Mouse (Mus musculus): ENCODE measurements around the gene Tspoap1.

DNA sequence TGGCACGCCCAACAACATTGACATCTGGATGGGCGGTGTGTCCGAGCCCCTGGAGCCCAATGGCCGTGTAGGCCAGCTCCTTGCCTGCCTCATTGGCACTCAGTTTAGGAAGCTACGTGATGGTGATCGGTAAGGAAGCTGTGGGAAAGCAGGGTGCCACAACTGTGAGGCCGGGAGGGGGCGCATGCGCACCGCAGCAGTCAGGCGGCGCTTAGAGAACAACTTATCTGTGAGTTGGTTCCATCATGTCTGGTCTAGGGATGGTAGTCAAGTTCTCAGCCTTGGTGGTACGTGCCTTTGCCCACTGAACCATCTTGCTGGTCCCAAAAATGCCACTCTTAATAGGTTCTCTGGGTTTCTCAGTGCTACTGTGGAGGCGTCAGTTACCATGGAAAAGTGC, 42.3 kb downstream of the Tspoap1 start:
- no peak for TF ChIP-seq POLR2A (IDR thresholded peaks at IDR 0.05; ENCODE audit: control insufficient read depth, low read depth, low read length)
- TF ChIP-seq CTCF (IDR thresholded peaks at IDR 0.05; ENCODE audit: control insufficient read depth, insufficient read depth, insufficient replicate concordance, low read depth, low read length), result peak; percentile 44; the same call in 1 of the 2 replicates
